Mouse (Mus musculus) embryonic fibroblast, embryonic 13.5 days (primary cell): ENCODE measurements around the gene Dusp1.

Source experiments
- CTCF ChIP-seq: IDR thresholded peaks from 2 replicates; pipeline ENCODE4 v1.5.1; 2011; ENCODE audit warnings: mild to moderate bottlenecking, control low read depth, low read length, moderate library complexity, borderline replicate concordance; ENCODE audit not compliant: insufficient read depth
- POLR2A ChIP-seq: IDR thresholded peaks from 2 replicates; pipeline ENCODE4 v1.6.1; 2011; ENCODE audit warnings: low read depth, mild to moderate bottlenecking, control low read depth, low read length, moderate library complexity

DNA sequence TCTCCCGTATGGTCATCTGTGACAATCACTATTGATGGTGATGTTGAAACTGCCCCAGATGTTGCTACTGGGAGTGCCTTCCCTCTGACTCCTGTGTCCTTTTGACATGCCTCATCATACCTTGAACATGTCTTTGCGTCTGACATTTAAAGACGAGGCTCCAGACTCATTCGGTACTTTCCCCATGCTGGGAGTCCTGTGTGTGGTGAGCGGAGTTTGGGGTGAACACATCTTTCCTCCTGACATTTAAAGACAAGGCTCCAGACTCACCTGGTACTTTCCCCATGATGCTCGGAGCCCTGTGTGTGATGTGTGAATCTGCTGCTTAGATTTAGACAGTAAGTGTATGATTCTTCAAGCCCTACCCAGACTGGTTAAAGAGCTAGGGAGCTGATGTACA lies 10.8 kb downstream of the Dusp1 start:
- no peak for TF ChIP-seq CTCF
- no peak for TF ChIP-seq POLR2A
